Mouse (Mus musculus) CD4-positive naive resting alpha-beta T cell, adult 57 days (primary cell): ENCODE data around the gene Fam20b. TPM values are rescaled to one million over a fixed set of nuclear protein-coding genes. Genes with fewer than 3 reads are reported as not detected.

Experiments
- total RNA-seq: library from RNA; stranded (reverse); gene quantifications from one replicate; pipeline ENCODE4 v1.2.4, GENCODE M21; 2023

Gene Fam20b
- 15.5 TPM for total RNA-seq

DNA sequence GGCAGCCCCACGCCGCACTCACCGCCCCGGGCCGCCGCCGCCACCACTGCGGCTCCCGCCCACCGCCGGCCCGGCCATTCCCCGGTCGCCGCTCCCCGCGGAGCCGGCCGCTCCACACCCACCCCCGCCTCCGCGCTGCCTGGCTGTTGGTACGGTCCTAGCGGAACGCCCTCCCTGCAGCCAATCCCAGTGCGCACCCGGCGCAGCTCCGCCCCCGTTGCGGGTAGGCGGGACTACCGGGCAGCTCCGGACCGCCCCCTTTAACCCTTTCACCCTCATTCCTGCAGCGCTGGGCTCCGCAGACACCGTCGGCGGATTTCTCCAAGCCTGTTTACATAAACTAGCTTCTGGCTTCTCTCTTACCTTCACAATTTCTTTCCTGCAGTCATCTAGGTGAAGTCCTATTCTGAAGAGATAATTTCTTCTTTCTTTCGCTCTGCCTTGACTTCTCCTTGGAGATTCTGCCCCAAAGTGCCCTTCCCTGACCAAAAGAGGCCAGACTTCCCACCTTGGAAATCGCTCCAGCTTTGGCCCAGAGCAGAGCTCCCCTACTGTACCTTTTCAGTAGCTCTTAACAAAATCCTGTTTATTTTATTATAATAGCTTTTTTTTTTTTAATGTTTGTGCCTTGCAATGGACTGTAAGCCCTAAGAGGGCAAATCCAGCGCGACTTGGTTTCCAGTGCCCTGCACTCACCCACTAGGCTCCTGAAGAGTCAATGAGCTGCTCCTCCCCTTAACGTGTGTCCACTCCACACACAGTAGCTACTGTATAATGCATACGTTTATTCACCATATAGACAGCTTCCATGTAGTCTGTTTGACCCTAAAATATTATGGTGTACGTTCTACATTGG lies at the start of gene Fam20b:
Fam20b (minus strand) TSS at position 137 of the 856 bp plus-strand sequence.

DNA sequence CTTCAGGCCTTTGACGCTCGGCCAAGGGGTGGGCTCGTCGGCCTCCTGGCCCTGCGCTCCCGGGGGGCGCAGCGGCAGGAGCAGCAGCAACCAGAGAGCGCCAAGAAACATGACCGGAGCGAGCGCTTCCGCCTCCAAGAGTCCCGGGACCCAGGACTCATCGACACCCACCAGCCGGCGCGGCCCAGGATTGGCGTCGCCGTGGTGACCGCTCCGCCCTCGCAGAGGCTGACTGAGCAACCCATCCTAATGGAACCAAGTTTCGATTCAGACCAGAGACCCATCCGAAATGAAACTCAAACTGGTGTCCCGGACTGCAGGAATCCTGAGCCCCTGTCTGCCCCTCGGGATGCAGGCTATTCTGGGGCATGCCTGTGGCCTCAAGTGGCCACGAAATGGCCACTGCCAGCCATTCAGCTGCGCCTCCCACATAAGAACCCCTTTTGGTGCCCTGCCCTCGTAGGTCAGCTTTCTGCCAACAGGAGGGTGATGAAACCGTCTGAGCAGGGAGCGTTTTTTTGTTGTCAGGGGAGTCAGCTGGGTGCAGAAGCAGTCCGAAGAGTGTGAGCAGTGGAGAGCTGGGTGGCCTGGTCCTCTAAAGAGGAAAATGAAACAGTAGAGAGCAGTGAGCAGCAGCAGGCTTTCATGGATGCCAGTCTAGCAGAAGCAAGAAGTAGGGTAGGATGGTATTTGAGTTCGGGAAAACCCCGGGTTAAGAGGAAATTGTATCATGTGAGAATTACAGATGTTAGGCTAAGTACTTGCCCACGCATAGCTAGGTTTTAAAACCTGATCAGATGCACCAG lies 44.5 kb downstream of the Fam20b start, which contains the start of gene Tor3a:
Tor3a (minus strand) TSS at position 162 of the 806 bp plus-strand sequence.

Other genes with a start within 250 kb of the Fam20b start
- gene Soat1, start 244.8 kb downstream of the Fam20b start, total RNA-seq: 23.6 TPM
- 35.0 TPM for gene Gm10031, start 195.1 kb downstream of the Fam20b start, total RNA-seq
- gene Abl2, start 160.3 kb downstream of the Fam20b start, total RNA-seq: 56.5 TPM
- 13.6 TPM for gene Tor3a, start 44.7 kb downstream of the Fam20b start, total RNA-seq
- gene Angptl1, start 119.5 kb upstream of the Fam20b start, total RNA-seq: not detected
- 107 TPM for gene Ralgps2, start 220.5 kb upstream of the Fam20b start, total RNA-seq